Mouse (Mus musculus) MEL (cell line): ENCODE measurements around the gene Rab7b. TPM values are rescaled to one million over a fixed set of nuclear protein-coding genes. Genes with fewer than 3 reads are reported as not detected.

Source experiments
- DNase-seq: peaks from one replicate; pipeline ENCODE4 v3.0.0; 2011; ENCODE audit warnings: low read depth, low spot score
- H3K27ac ChIP-seq: 2 replicates; pipeline ENCODE4 v1.5.1; 2012; ENCODE audit warnings: low read depth, mild to moderate bottlenecking, control low read depth, low read length, moderate library complexity; ENCODE audit not compliant: control insufficient read depth
- H3K27me3 ChIP-seq, 2 experiments: fragments of 150-350 bp in 1 of 2; sonication (generic) in 1 of 2; 2 replicates each; pipeline ENCODE4 v1.6.1; 2012; ENCODE audit warnings: low read length in 2 of 2, mild to moderate bottlenecking in 2 of 2, improper control_type of control experiment in 1 of 2, moderate library complexity in 1 of 2; ENCODE audit not compliant: insufficient read depth in 2 of 2, control insufficient read depth in 1 of 2
- H3K36me3 ChIP-seq, 2 experiments: 2 replicates each; pipeline ENCODE4 v1.6.1; 2012 to 2014; ENCODE audit warnings: low read length in 2 of 2, improper control_type of control experiment in 1 of 2, inconsistent platforms in 1 of 2, mild to moderate bottlenecking in 1 of 2; ENCODE audit not compliant: insufficient read depth in 2 of 2, control insufficient read depth in 1 of 2
- H3K4me1 ChIP-seq, 2 experiments: fragments of 150-350 bp in 1 of 2; sonication (generic) in 1 of 2; 2 replicates each; pipeline ENCODE4 v1.6.1; 2012; ENCODE audit warnings: low read length in 2 of 2, improper control_type of control experiment in 1 of 2, mild to moderate bottlenecking in 1 of 2; ENCODE audit not compliant: insufficient read depth in 2 of 2, control insufficient read depth in 1 of 2
- H3K4me3 ChIP-seq, 2 experiments: fragments of 150-350 bp in 1 of 2; sonication (generic) in 1 of 2; 2 replicates each; pipeline ENCODE4 v1.5.1; 2012; ENCODE audit warnings: low read depth in 2 of 2, low read length in 2 of 2, mild to moderate bottlenecking in 2 of 2, moderate library complexity in 2 of 2, control low read depth in 1 of 2, improper control_type of control experiment in 1 of 2; ENCODE audit not compliant: control insufficient read depth in 1 of 2, insufficient read depth in 1 of 2
- H3K79me2 ChIP-seq: 2 replicates; pipeline ENCODE4 v1.6.1; 2012; ENCODE audit warnings: mild to moderate bottlenecking, low read length, moderate library complexity; ENCODE audit not compliant: control insufficient read depth, poor library complexity, insufficient read depth
- H3K9ac ChIP-seq: 2 replicates; pipeline ENCODE4 v1.6.1; 2012; ENCODE audit warnings: low read depth, mild to moderate bottlenecking, control low read depth, low read length, moderate library complexity; ENCODE audit not compliant: control insufficient read depth, poor library complexity, severe bottlenecking
- H3K9me3 ChIP-seq: fragments of 150-350 bp; sonication (generic); replicated peaks from 2 replicates; pipeline ENCODE4 v1.6.1; 2012; ENCODE audit warnings: mild to moderate bottlenecking, low read length, improper control_type of control experiment, moderate library complexity; ENCODE audit not compliant: insufficient read depth
- BHLHE40 ChIP-seq: IDR thresholded peaks from 2 replicates; pipeline ENCODE4 v1.6.1; 2012; ENCODE audit warnings: low read depth, mild to moderate bottlenecking, inconsistent platforms, low read length, improper control_type of control experiment, borderline replicate concordance
- CHD1 ChIP-seq: IDR thresholded peaks from 2 replicates; pipeline ENCODE4 v1.6.1; 2012; ENCODE audit warnings: low read depth, mild to moderate bottlenecking, inconsistent platforms, low read length, improper control_type of control experiment
- GABPA ChIP-seq: IDR thresholded peaks from 2 replicates; pipeline ENCODE4 v1.6.1; 2012; ENCODE audit warnings: low read depth, mild to moderate bottlenecking, inconsistent platforms, low read length, improper control_type of control experiment, moderate library complexity
- HCFC1 ChIP-seq: IDR thresholded peaks from 2 replicates; pipeline ENCODE4 v1.6.1; 2012; ENCODE audit warnings: low read depth, mild to moderate bottlenecking, inconsistent platforms, low read length, improper control_type of control experiment, moderate library complexity
- KAT2A ChIP-seq: conservative IDR thresholded peaks from 2 replicates; pipeline ENCODE4 v1.6.1; 2012; ENCODE audit warnings: low read depth, low read length, improper control_type of control experiment, inconsistent platforms
- MEF2A ChIP-seq: IDR thresholded peaks from 2 replicates; pipeline ENCODE4 v1.6.1; 2014; ENCODE audit warnings: low read depth, mild to moderate bottlenecking, inconsistent platforms, low read length, improper control_type of control experiment; ENCODE audit not compliant: poor library complexity, insufficient replicate concordance, severe bottlenecking; ENCODE audit errors: extremely low read depth
- MYB ChIP-seq: IDR thresholded peaks from 2 replicates; pipeline ENCODE4 v1.6.1; 2011; ENCODE audit warnings: mild to moderate bottlenecking, low read depth, low read length, improper control_type of control experiment
- MYC ChIP-seq: IDR thresholded peaks from 2 replicates; pipeline ENCODE4 v1.6.1; 2011; ENCODE audit warnings: low read depth, mild to moderate bottlenecking, low read length, improper control_type of control experiment, moderate library complexity
- NRF1 ChIP-seq: IDR thresholded peaks from 2 replicates; pipeline ENCODE4 v1.6.1; 2014; ENCODE audit warnings: low read depth, mild to moderate bottlenecking, inconsistent platforms, low read length, improper control_type of control experiment, moderate library complexity; ENCODE audit not compliant: poor library complexity, insufficient read depth, severe bottlenecking
- POLR2A ChIP-seq, 2 experiments: IDR thresholded peaks; 2 replicates each; pipeline ENCODE4 v1.6.1; 2011 to 2012; ENCODE audit warnings: low read length in 2 of 2, mild to moderate bottlenecking in 2 of 2, control low read depth in 1 of 2, improper control_type of control experiment in 1 of 2, low read depth in 1 of 2, moderate library complexity in 1 of 2; ENCODE audit not compliant: control insufficient read depth in 1 of 2, insufficient read depth in 1 of 2, poor library complexity in 1 of 2
- SIN3A ChIP-seq: IDR thresholded peaks from 2 replicates; pipeline ENCODE4 v1.6.1; 2012; ENCODE audit warnings: low read length, improper control_type of control experiment, inconsistent platforms
- SMC3 ChIP-seq: IDR thresholded peaks from 2 replicates; pipeline ENCODE4 v1.6.1; 2011; ENCODE audit warnings: low read depth, low read length, improper control_type of control experiment
- TBP ChIP-seq: IDR thresholded peaks from 2 replicates; pipeline ENCODE4 v1.8.0; 2011; ENCODE audit warnings: low read depth, low read length, improper control_type of control experiment
- TCF12 ChIP-seq: IDR thresholded peaks from 2 replicates; pipeline ENCODE4 v1.6.1; 2014; ENCODE audit warnings: low read depth, mild to moderate bottlenecking, inconsistent platforms, low read length, improper control_type of control experiment, moderate library complexity
- USF1 ChIP-seq: IDR thresholded peaks from 2 replicates; pipeline ENCODE4 v1.6.1; 2014; ENCODE audit warnings: low read depth, mild to moderate bottlenecking, inconsistent platforms, low read length, improper control_type of control experiment, moderate library complexity
- polyA plus RNA-seq, 2 experiments: library from polyadenylated mRNA; stranded (reverse) in 1 of 2; unstranded in 1 of 2; fragments of >175 nt in 1 of 2; fragments of >200 nt in 1 of 2; gene quantifications; 2 replicates each; pipeline versions ENCODE4 v1.2.1 to v1.2.4; 2012; ENCODE audit warnings: low replicate concordance in 2 of 2, low read depth in 1 of 2; ENCODE audit not compliant: insufficient read length in 2 of 2, insufficient read depth in 1 of 2, missing spikeins in 1 of 2
- total RNA-seq: library from RNA; depleted of rRNA; stranded (reverse); fragments of 300-350 nt; gene quantifications from 2 replicates; pipeline ENCODE4 v1.2.3, GENCODE M21; 2012

Rab7b gene
- total and polyA plus RNA-seq, 3 experiments: 0.21 to 0.23 TPM; not detected in 1

- H3K27ac ChIP-seq: no peak overlapping the region
- TF ChIP-seq MYB: no peak
- no peak for DNase-seq
- H3K79me2 ChIP-seq: no peaks in the 10 kb centered on the region
- H3K36me3 ChIP-seq: no peaks in the 10 kb centered on the region
- no peak overlapping the region for H3K4me3 ChIP-seq
- H3K4me1 ChIP-seq: no peaks in the 10 kb centered on the region
- peaks cover 5 to 7% of the 10 kb centered on the region in 2 experiments; a peak in 3 of 4 replicates for H3K27me3 ChIP-seq
- no peak overlapping the region for H3K9ac ChIP-seq
- H3K9me3 ChIP-seq: no peaks in the 10 kb centered on the region
These were observed 30.6 kb downstream of the Rab7b start for GRCm38 (mm10) chr1:131718952-131719694.

- H3K36me3 ChIP-seq: no peaks in the 10 kb centered on the region
- no peaks in the 10 kb centered on the region for H3K79me2 ChIP-seq
- H3K4me3 ChIP-seq: no peak overlapping the region
- no peak for DNase-seq
- no peaks in the 10 kb centered on the region for H3K9me3 ChIP-seq
- H3K9ac ChIP-seq: no peak overlapping the region
- H3K27ac ChIP-seq: no peak overlapping the region
- no peaks in the 10 kb centered on the region for H3K4me1 ChIP-seq
- H3K27me3 ChIP-seq: peaks cover 7 to 12% of the 10 kb centered on the region in 2 experiments; a peak in 3 of 4 replicates
- TF ChIP-seq SIN3A: no peak
- no peak for TF ChIP-seq BHLHE40
These were observed 33.5 kb downstream of the Rab7b start for GRCm38 (mm10) chr1:131721989-131722388.

DNA sequence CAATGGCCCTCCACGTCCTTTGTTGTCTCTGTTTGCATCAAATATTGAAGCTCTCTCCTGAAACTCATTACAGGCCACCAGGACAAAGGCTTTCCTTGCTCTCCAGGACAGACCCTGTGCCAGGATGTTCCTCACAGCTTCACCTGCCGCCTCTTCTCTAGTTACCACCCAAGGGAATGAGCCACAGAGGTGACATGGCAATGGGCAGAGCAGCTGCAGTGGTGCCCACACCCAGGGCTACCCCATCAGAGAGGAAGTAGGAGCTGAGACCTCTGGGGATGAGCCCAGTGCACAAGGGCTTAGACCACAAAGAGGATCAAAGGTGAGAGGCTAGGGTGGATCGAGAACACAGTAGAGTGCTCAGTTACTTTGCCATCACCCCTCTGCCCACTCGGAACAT is 35.1 kb downstream of the Rab7b start:
- Histone ChIP-seq H3K4me1 (no peaks in the 10 kb centered on the region), H3K36me3 (no peaks in the 10 kb centered on the region), H3K27ac (no peak overlapping the region), H3K27me3 (peaks cover 7 to 12% of the 10 kb centered on the region in 2 experiments; a peak in 3 of 4 replicates), H3K4me3 (no peak overlapping the region), H3K79me2 (no peaks in the 10 kb centered on the region), H3K9me3 (no peaks in the 10 kb centered on the region), H3K9ac (no peak overlapping the region)
- DNase-seq: no peak
- TF ChIP-seq SMC3 (no peak), USF1 (no peak), GABPA (no peak), TCF12 (no peak), TBP (no peak), CHD1 (no peak), MEF2A (no peak), KAT2A (no peak), MYC (no peak), BHLHE40 (no peak), NRF1 (no peak), HCFC1 (no peak), POLR2A (IDR thresholded peaks at IDR 0.05; ENCODE audit: control insufficient read depth in 1 of 2, insufficient read depth in 1 of 2, low read depth in 1 of 2, low read length in 2 of 2, poor library complexity in 1 of 2) (no peak)
